Mouse (Mus musculus): Measurements from ENCODE around the gene Nptn. TPM values are rescaled to one million over a fixed set of nuclear protein-coding genes. Genes with fewer than 3 reads are reported as not detected.
"Not testable (repeated sequence)": the region's sequence is repeated elsewhere in the genome, so short reads cannot be mapped to it uniquely, and the experiment has no call there.

The Nptn gene
- total RNA-seq, 2 experiments from 2014 or later: 106 to 112 TPM

- no peak for DNase-seq
- intact Hi-C loops (cut with DNase I): no loop called here
Measured at GRCm38 (mm10) chr9:58557457-58558455, 24.3 kb upstream of the Nptn start.

GRCm38 (mm10) chr9:58560211-58560610 lies 21.8 kb upstream of the Nptn start:
- DNase-seq: no peak
- intact Hi-C loops (cut with DNase I): no loop called here

- intact Hi-C loops (cut with DNase I); DNase-seq: not testable (repeated sequence)
Measured at GRCm38 (mm10) chr9:58565945-58566344, 16.1 kb upstream of the Nptn start.

GRCm38 (mm10) chr9:58567682-58568081 lies 14.4 kb upstream of the Nptn start:
- intact Hi-C loops (cut with DNase I): no loop called here
- DNase-seq: no peak

- DNase-seq: no peak
- intact Hi-C loops (cut with DNase I): no loop called here
Measured at GRCm38 (mm10) chr9:58571001-58571400, 11.0 kb upstream of the Nptn start.

- intact Hi-C loops (cut with DNase I): loop anchor here (2.0 to 5.0 kb wide), 3 partner anchors 38 to 294 kb away; no protein-coding TSS in a partner anchor
- peak; percentile 50 to 85 for DNase-seq
Measured at GRCm38 (mm10) chr9:58578669-58579068, 3.4 kb upstream of the Nptn start.

- DNase-seq; intact Hi-C loops (cut with DNase I): not testable (repeated sequence)
Measured at GRCm38 (mm10) chr9:58580453-58581195, 1.4 kb upstream of the Nptn start.

GRCm38 (mm10) chr9:58581283-58581930 lies 633 bp upstream of the Nptn start:
- no peak for DNase-seq

GRCm38 (mm10) chr9:58582581-58583266 lies 684 bp downstream of the Nptn start:
- intact Hi-C loops (cut with DNase I): no loop called here
- DNase-seq: peak in 1 of 2 experiments; percentile 28

More at GRCm38 (mm10) chr9:58581283-58581930, 633 bp upstream of the Nptn start:
- intact Hi-C loops (cut with DNase I): no loop called here

GRCm38 (mm10) chr9:58583267-58583641 lies 1.2 kb downstream of the Nptn start:
- intact Hi-C loops (cut with DNase I): no loop called here
- peak in 1 of 2 experiments; percentile 18 for DNase-seq

GRCm38 (mm10) chr9:58584323-58584722 lies 2.3 kb downstream of the Nptn start:
- DNase-seq: no peak
- intact Hi-C loops (cut with DNase I): no loop called here

GRCm38 (mm10) chr9:58588657-58589056 lies 6.6 kb downstream of the Nptn start:
- intact Hi-C loops (cut with DNase I): no loop called here
- no peak for DNase-seq

GRCm38 (mm10) chr9:58595313-58595712 lies 13.3 kb downstream of the Nptn start:
- intact Hi-C loops (cut with DNase I): no loop called here
- DNase-seq: no peak

GRCm38 (mm10) chr9:58613790-58614189 lies 31.8 kb downstream of the Nptn start:
- no peak for DNase-seq
- intact Hi-C loops (cut with DNase I): no loop called here

- no peak for DNase-seq
- intact Hi-C loops (cut with DNase I): no loop called here
Measured at GRCm38 (mm10) chr9:58615064-58615938, 33.3 kb downstream of the Nptn start.

GRCm38 (mm10) chr9:58623009-58623408 lies 41.0 kb downstream of the Nptn start:
- DNase-seq: no peak
- intact Hi-C loops (cut with DNase I): no loop called here

- intact Hi-C loops (cut with DNase I): no loop called here
- no peak for DNase-seq
Measured at GRCm38 (mm10) chr9:58627197-58627596, 45.2 kb downstream of the Nptn start.

GRCm38 (mm10) chr9:58630441-58630840 lies 48.4 kb downstream of the Nptn start:
- DNase-seq: no peak
- intact Hi-C loops (cut with DNase I): no loop called here

All from gastrocnemius, postnatal 36 days (tissue).